Mouse (Mus musculus) bone marrow, adult 2 months (tissue): ENCODE results near the gene Nol11. TPM values are rescaled to one million over a fixed set of nuclear protein-coding genes. Genes with fewer than 3 reads are reported as not detected.

Experiments
- H3K27ac ChIP-seq: fragments of 200-500 bp; 2 replicates; pipeline ENCODE4 v1.5.1; 2012; ENCODE audit warnings: low read depth, mild to moderate bottlenecking, control low read depth, inconsistent platforms, low read length; ENCODE audit not compliant: control insufficient read depth, poor library complexity, insufficient read depth
- H3K4me1 ChIP-seq: fragments of 200-500 bp; 2 replicates; pipeline ENCODE4 v1.6.1; 2011; ENCODE audit warnings: low read length; ENCODE audit not compliant: control insufficient read depth, insufficient read depth
- H3K4me3 ChIP-seq: fragments of 200-500 bp; replicated peaks from 2 replicates; pipeline ENCODE3; 2011; ENCODE audit warnings: mild to moderate bottlenecking, low read depth, low read length, control low read depth; ENCODE audit not compliant: control insufficient read depth
- CTCF ChIP-seq: fragments of 200-500 bp; IDR thresholded peaks from 2 replicates; pipeline ENCODE4 v1.5.1; 2011; ENCODE audit warnings: low read length, control low read depth; ENCODE audit not compliant: control insufficient read depth, insufficient read depth
- POLR2A ChIP-seq: fragments of 200-500 bp; IDR thresholded peaks from 2 replicates; pipeline ENCODE4 v1.6.1; 2011; ENCODE audit warnings: low read depth, mild to moderate bottlenecking, control low read depth, low read length, borderline replicate concordance; ENCODE audit not compliant: control insufficient read depth
- WGBS: fragments of 180-500 bp; shearing (Covaris S2); methylation state at CpG from one replicate; pipeline ENCODE4 v1.1.7; 2018; 5-methylcytosine and 5-hydroxymethylcytosine counted together
- polyA plus RNA-seq: library from polyadenylated mRNA; stranded (reverse); fragments of >200 nt; gene quantifications from 2 replicates; pipeline ENCODE4 v1.2.4, GENCODE M21; 2011; ENCODE audit warnings: low replicate concordance; ENCODE audit not compliant: missing spikeins, insufficient read depth, insufficient read length

Nol11 gene
- 8.4 and 27.2 TPM in 2 replicates for polyA plus RNA-seq

- Histone ChIP-seq H3K4me3 (peak within 1 kb of the TSS; percentile 94), H3K27ac (no peak within 1 kb of the TSS; the same call in 1 of the 2 replicates), H3K4me1 (peaks cover 2% of the 10 kb centered on the region)
- under 1% methylated on average over 62 of the region's 62 CpGs for WGBS
- TF ChIP-seq POLR2A = peak; percentile 65
- TF ChIP-seq CTCF = peak; percentile 99
These were observed at the start of gene Nol11 for GRCm38 (mm10) chr11:107188565-107189552. TSS of gene Nol11 (minus strand) at chr11:107189381.

DNA sequence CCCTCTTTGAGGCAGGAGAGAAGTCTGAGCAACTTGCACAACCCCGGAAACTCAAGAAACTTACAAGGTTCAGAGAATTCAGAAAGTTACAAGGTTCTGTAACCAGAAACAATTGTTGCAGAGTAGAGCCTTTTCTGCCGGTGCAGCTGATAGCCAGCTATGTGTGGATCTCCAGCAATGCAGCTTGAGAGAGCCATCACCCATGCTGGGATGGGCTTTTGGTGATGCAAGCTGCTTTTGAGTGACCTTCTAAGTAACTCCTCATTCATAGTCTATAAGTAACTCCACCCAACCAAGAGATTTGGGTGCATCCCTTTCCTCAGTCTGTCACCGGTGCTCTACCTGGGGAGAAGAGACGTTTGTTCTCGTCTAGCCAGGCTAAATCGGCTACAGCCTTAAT, 49.3 kb upstream of the Nol11 start:
- no peak overlapping the region for H3K27ac ChIP-seq
- TF ChIP-seq POLR2A (no peak), CTCF (no peak)
- peaks cover 2% of the 10 kb centered on the region; the same call in 1 of the 2 replicates for H3K4me1 ChIP-seq
- WGBS = 92% methylated on average over 6 of the region's 6 CpGs
- no peak overlapping the region for H3K4me3 ChIP-seq

DNA sequence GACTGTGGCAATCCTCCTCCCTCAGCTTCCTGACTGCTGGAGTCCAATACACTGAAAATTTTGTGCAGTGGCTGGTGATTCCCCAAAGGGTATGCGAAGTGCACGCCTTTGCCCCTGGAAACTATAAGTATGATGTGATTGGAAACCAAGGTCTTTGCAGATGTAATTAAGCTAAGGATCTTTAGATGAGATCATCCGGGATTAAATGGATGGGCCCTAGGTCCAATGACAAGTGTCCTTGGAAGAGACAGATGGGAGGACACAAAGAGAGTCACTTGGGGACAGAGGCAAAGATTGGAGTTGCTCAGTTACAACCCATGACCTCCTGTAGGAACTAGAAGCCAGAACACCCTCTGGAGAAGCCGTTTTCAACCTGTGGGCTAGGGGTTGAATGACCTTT, 48.4 kb upstream of the Nol11 start:
- Histone ChIP-seq H3K27ac (no peak overlapping the region), H3K4me1 (peaks cover 2% of the 10 kb centered on the region; the same call in 1 of the 2 replicates), H3K4me3 (no peak overlapping the region)
- WGBS = 93% methylated on average over 4 of the region's 4 CpGs
- TF ChIP-seq POLR2A (no peak), CTCF (no peak)

DNA sequence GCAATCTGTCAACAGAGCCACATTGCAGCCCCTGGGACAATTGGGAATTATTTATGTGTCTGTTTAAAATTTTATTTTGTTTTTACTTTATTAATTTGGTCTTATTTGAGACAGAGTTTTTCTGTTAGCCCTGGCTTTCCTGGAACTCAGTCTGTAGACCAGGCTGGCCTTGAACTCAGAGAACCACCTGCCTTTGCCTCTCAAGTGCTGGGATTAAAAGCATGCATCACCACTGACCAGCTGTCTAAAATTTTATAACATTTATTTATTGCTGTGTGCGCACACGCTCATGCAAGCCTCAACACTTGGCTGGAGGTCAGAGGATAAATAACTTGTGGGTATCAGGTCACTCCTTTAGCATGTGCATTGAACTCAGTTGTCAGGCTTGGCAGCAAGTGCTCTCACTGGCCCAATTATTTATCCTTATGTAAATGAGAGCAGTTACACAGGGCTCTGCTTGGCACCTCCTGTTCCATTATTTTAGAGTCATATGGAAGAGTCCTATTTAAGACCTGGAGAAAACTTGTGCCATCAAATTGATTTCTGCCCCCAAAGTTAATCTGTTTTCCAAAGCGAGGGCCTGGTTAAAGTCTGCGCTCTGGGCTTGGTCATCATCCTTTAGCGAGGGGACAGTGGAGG, 44.2 kb upstream of the Nol11 start:
- 97% methylated on average over 5 of the region's 5 CpGs for WGBS
- no peaks in the 10 kb centered on the region for H3K4me1 ChIP-seq
- H3K27ac ChIP-seq = no peak overlapping the region
- H3K4me3 ChIP-seq = no peak overlapping the region
- no peak for TF ChIP-seq POLR2A
- TF ChIP-seq CTCF = no peak

DNA sequence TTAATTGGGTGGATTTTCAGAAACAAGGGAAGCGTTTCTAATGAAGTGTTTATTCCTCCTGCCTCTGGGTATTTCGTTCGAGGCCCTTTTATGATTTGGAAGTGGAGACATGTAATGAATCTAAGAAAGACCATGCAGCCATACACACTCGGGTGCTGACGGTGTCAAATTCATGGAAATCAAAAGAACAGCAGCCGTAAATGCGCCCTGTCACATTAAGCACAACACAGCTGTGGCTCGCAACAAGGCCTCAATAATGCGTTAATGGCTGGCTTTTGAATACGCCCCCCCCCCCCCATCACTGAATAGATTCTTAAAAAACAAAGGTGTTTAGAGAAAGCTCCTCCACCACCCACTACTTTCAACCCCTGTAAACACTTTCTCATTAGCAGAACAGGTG, 40.9 kb upstream of the Nol11 start:
- H3K4me3 ChIP-seq = no peak overlapping the region
- 94% methylated on average over 10 of the region's 10 CpGs for WGBS
- no peak overlapping the region for H3K27ac ChIP-seq
- H3K4me1 ChIP-seq = no peaks in the 10 kb centered on the region
- no peak for TF ChIP-seq POLR2A
- TF ChIP-seq CTCF = no peak

- WGBS = 83% methylated on average over 1 of the region's 1 CpGs
- TF ChIP-seq CTCF = no peak
- no peak for TF ChIP-seq POLR2A
- Histone ChIP-seq H3K4me1 (no peaks in the 10 kb centered on the region), H3K4me3 (no peak overlapping the region), H3K27ac (no peak overlapping the region)
These were observed 37.2 kb upstream of the Nol11 start for GRCm38 (mm10) chr11:107226431-107226830.

- TF ChIP-seq POLR2A = no peak
- TF ChIP-seq CTCF = no peak
- Histone ChIP-seq H3K27ac (no peak overlapping the region), H3K4me3 (no peak overlapping the region), H3K4me1 (no peaks in the 10 kb centered on the region)
- WGBS = 74% methylated on average over 10 of the region's 10 CpGs
These were observed 36.8 kb upstream of the Nol11 start for GRCm38 (mm10) chr11:107226013-107226412.

DNA sequence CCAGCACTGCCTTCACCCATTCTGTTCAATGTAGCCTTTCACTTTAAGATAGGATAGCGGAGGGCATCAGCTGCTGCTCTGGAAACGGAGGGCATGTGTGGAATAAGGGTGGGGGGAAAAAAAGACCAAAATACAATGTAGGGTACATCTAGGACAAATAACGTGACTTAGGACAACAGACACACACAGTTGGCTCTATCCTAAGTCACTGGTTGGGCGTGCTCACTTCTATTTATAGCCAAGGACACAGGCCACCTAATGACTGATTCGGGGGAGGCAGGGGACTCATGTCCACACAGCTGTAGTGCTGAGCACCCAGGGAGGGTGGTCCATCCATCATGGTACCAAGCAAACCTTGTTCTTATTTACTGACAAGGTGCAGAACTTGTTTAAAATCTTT, 36.1 kb upstream of the Nol11 start:
- WGBS = 83% methylated on average over 5 of the region's 5 CpGs
- no peak overlapping the region for H3K27ac ChIP-seq

More for the DNA sequence above, 36.1 kb upstream of the Nol11 start:
- Histone ChIP-seq H3K4me1 (no peaks in the 10 kb centered on the region), H3K4me3 (no peak overlapping the region)
- TF ChIP-seq CTCF (no peak), POLR2A (no peak)
